Mouse (Mus musculus) olfactory bulb, adult 2 months (tissue): ENCODE data around the gene Gm21518. TPM values are rescaled to one million over a fixed set of nuclear protein-coding genes. Genes with fewer than 3 reads are reported as not detected.
"Not testable (repeated sequence)": the region's sequence is repeated elsewhere in the genome, so short reads cannot be mapped to it uniquely, and the experiment has no call there.

ENCODE experiments used
- H3K27ac ChIP-seq: fragments of 200-500 bp; 2 replicates; pipeline ENCODE4 v1.5.1; 2012; ENCODE audit warnings: low read depth, low read length; ENCODE audit not compliant: insufficient read depth
- H3K4me1 ChIP-seq: fragments of 200-500 bp; 2 replicates; pipeline ENCODE4 v1.6.1; 2012; ENCODE audit warnings: low read length; ENCODE audit not compliant: control insufficient read depth, insufficient read depth
- H3K4me3 ChIP-seq: fragments of 200-500 bp; 2 replicates; pipeline ENCODE4 v1.5.1; 2012; ENCODE audit warnings: mild to moderate bottlenecking, low read depth, low read length, moderate library complexity; ENCODE audit not compliant: insufficient read depth
- WGBS: fragments of 180-500 bp; shearing (Covaris S2); methylation state at CpG from one replicate; pipeline ENCODE4 v1.1.7; 2018; 5-methylcytosine and 5-hydroxymethylcytosine counted together
- polyA plus RNA-seq: library from polyadenylated mRNA; stranded (reverse); fragments of >200 nt; gene quantifications from 2 replicates; pipeline ENCODE4 v1.2.4, GENCODE M21; 2012; ENCODE audit warnings: low replicate concordance; ENCODE audit not compliant: missing spikeins, insufficient read depth, insufficient read length

Gene Gm21518
- polyA plus RNA-seq, result not detected in 2 replicates

DNA sequence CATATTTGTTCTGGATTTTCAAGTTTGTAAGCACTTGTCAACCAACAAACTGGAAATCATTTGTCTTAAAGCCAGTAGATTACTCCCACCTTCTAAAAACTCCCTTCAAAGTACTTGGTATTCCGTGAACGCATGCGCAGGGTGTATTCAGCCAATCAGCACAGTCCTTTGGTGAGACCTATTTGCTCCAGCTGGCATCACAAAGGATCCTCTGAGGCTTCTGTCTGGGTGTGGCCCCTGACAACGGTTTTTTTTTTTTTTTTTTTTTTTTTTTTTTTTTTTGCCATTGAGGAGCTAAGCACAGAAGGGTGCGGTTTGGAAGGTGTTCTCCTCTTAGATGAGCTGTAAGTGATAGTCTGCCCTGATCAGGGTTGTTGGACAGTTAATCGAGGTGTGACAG, at the start of gene Gm21518:
Gm21518 (plus strand) TSS at position 301 of the 400 bp plus-strand sequence.
- WGBS, result no CpG with 5 or more reads among the region's 6 CpGs
- H3K27ac ChIP-seq, H3K4me3 ChIP-seq: not testable (repeated sequence)

More for the DNA sequence above, at the start of gene Gm21518:
- not testable (repeated sequence) for H3K4me1 ChIP-seq
